Mouse (Mus musculus) 3134 (cell line): Measurements from ENCODE around the gene Itga9.

Experiments used
- DNase-seq: peaks from one replicate; pipeline ENCODE4 v3.0.0-alpha.2; 2011; ENCODE audit warnings: low spot score; ENCODE audit not compliant: insufficient read length; ENCODE audit errors: extremely low read depth

The Itga9 gene

DNA sequence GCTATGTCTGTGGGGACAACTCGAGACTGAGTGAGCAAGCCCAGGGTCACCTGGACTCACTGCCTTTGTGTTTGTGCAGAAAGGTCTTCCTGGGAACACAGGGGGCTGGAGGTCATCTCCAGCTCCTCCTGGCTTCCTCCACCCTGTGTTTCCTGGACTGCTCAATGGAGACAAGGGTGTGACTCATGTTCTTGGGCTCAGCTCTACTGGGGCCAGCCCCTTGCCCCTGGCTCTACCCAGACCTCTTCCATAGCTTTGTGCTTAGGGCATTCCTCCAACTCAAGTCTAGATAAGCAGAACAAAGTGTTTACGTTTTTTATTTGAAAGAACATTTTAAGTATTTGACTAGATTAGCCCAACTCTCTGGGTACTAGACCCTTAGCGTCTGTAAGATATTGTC lies 41.0 kb downstream of the Itga9 start:
- DNase-seq, result no peak

DNA sequence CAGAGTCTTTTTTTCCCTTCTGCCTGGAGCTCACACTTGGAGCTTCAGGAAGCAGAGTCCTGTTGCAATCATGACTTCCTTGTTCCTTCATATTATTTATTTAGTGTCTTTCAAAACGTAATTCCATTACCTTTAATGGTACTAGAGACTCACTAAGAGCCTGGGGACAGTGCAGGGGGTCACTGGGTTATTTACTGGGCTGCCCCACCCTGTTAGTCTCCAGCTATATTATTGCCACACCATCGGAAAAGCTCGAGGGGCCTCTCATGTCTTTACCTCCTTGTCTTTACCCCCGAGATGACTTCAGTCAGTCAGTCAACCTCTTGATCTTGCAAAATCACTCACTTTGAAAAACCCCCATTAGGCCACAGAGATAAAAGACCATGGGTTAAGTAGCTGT lies 44.5 kb downstream of the Itga9 start:
- no peak for DNase-seq

DNA sequence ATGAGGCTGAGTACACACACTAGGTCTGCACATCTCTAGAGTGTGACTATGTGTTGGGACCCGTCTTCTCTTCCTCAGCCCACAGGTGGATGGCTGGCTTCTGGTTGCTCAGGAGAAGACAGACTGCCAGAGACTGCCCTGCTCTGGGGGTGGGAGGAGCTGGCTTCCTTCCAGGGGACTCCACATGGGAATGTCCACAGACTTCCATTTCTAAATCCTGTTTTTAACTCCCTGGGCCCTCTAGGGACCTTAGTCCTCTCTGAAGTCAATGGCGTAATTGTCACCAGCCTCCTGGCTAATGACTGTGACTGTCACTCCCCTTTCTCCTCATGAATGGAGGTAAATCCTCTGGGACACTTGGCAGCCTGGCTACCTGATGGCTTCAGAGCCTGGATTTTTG lies 45.4 kb downstream of the Itga9 start:
- no peak for DNase-seq

DNA sequence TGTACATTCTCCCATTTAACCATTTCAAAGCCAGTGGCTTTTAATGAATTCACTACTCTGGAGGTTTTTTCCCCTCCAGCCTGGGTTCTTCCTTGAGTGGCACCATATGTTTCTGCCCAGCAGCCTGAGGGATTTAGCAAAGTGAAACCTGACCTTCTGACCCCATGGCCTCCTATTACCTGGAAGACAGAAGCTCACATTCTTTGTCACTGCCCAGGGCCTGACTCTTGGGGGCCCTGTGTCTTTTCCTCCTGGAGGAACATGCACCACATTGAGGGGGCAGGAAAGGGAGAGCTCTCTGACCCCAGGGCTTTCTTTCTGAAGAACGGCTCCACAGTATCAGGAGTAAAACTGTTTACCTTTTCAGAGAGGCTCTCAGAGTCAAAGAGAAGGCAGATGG lies 46.9 kb downstream of the Itga9 start:
- no peak for DNase-seq

DNA sequence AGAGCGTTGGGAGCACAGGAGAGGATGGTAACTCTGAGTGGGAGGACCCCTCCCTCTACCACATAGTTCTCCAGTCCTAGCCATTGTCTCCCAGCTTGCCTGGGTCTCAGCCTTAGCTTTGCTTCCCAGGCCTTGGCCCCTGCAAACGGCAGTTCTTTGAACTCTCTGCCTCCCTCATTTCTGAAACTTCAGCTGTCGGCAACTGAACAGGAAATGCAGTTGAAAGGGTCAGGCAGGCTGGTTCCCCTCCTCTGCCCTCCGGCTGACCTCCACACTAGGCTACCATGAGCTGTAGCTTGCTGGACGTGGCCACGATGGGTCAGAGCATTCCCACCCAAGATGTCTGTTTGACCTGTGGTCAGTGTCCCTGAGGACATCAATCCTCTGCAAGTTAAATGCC lies 48.5 kb downstream of the Itga9 start:
- no peak for DNase-seq

DNA sequence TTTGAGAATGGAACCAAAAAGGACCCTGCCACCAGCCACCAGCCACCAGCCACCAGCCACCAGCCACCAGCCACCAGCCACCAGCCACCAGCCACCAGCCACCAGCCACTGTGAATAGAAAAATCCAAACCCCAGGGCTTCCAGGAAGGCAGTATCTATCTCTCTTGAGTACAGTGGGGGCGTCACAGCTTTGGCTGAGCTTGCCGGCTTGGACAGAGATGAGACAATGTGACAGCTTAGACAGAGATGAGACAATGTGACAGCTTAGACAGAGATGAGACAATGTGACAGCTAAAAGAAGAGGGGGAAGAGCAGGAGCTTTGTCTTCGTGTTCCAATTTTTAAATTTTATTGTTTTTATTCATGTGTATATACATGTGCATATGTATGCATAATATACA lies 49.2 kb downstream of the Itga9 start:
- DNase-seq, result no peak

DNA sequence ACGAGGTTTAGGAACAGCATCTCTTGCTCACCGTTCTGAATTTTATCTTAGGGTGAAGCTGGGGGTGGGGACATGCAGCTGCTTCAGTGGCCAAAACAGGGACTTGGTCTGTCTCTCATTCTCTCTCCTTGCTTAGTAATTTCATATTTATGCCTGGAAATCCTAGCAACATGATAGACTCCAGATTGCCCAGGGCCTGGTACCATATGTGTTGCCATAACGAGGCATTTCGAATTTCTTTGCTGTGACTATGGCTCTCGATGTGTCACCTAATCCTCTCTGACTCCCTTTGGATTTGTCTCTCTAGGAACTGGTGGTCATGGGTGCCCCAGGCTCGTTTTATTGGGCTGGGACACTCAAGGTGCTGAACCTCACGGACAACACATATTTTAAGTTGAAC lies 51.7 kb downstream of the Itga9 start:
- DNase-seq, result no peak

DNA sequence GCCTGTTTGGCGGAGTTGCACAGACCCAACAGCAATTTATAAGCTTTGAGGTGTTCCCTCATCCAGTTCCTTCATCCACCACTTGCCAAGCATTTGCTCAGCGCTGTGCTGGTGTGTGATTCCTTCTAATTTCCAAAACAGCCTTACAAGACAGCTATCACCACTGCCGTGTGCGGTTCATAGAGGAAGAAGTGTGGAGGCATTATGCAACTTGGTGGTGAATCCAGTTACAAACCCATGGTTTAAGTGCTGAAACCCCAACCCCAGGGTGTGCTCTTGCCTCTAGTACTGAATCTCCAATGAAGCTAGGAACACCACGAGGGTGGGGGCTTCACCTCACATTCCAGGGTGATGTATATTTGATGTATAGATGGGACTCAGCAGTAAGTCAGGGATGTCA lies 53.3 kb downstream of the Itga9 start:
- DNase-seq, result no peak

DNA sequence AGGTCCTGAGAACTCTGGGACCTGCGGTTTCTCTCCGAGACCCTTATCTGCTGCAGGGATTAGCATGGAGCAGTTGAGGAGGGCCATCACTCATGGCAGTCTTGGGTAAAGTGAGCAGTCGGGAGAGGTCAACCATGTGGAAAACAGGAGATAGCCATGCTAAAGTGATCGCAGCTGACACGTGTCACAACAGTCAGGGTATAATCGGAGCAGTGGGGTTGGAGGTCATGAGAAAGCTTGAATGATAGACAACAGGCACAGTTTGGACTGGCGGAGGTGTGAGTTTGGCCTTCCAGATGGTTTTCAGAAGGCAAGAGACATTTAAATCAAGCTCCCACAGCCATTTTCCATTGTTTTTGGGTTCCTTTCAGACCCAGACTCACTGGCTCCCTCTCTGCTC lies 53.8 kb downstream of the Itga9 start:
- DNase-seq, result no peak

DNA sequence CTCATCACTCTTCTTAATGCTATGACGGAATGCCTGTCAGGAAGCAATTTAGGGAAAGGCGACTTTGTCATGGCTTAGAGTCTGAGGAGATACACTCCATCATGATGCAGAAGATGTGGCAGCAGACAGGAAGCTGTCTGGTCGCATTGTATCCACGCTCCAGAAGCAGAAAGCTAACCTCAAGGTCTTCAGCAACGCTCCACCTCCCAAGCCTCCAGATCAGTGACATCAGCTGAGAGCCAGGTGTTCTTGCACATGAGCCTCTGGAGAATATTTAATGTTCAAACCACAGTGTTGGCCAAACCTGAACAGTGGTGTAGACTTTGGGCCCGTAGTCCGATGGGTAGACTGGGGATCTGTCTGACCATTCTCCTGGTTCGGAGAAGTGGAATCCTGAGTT lies 55.5 kb downstream of the Itga9 start:
- no peak for DNase-seq

DNA sequence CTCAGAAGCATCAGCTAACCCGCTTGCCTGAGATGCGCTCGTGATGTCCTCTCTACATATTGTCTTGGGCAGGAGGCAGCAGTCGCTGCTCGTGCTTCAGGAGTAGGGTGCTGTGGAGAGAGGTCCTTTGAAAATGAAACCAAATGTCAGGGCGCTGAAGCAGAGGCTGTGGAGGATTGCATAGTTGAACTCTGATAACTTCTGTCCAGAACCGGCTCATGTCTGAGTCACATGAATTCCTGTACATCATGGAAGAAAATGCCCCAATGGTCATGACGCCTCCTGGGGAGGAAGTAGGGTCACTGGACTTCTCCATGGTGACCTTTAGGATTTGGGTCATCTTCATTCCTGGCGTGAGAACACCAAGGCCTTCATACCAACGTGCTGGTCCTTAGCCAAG lies 56.0 kb downstream of the Itga9 start:
- no peak for DNase-seq

DNA sequence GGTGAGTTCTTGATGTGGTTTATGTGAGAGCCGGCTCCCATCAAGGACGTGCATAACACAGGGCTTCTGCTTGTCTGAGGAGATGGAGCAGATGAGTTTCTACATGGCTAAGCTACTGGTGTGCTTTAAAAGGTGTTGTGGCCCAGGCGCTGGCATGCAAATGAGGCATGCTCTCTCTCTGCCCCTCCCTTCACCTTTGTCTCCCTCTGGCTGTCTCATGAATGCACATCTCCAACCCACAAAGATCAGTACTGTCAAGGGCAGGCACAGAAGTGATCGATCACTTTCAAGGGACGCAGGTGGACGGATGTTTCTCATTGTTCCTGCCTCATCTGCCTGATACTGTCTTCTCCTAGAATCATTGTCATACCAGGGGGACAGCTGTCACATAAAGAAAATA lies 57.4 kb downstream of the Itga9 start:
- DNase-seq, result no peak

DNA sequence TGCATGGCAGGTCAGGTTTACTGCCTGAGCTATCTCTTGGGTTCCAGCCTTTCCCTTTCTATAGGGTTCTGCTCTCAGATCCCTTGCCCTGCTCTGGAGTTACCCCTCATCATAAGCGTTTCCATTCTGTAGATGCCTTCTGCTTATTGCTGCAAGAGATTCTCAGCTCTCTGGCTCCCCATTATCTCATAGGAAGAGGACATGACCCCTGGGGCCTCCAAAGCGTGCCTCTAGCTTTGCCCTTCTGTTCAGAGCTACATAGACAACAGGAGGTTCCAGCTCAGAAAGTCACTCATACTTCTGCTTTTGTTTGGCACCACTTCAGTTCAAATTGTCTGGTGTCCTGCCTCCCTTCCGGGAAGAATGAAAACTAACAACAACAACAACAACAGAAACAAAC lies 59.6 kb downstream of the Itga9 start:
- no peak for DNase-seq

DNA sequence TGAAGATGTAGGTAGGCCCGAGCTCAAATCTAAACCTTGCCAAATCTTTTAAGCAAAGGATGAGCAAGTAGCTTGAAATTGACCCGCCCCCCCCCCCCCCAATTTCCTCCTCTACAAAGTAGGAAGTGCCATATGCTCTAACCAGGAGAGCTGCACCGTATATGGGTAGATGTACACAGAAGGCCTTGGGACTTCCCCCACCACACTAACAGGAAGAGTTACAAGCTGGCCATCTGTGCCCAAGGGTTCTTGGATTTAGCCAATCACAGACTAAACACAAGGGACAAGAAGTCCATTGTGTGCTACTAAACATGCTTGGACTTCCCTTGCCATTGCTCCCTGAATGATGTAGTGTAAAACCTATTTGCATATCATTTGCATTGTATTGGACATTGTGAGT lies 63.2 kb downstream of the Itga9 start:
- no peak for DNase-seq

DNA sequence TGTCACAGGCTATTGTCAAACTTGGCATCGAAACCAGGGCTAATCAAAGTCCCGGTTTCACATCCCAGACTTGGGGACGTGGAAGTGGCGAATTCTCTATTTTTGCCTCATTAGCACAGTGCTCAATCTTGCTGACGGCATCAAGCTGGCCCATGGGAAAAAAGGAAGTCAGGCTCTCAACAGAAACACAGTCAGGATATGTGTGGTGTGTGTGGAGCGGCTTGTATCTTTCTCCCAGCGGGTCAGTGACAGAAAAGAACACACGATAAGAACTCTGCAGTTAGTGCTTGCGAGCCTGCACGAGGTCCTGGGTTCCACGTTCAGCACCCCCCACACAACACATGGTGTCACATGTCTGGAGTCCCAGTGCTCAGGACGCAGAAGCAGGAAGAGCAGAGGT lies 67.8 kb downstream of the Itga9 start:
- DNase-seq, result no peak

DNA sequence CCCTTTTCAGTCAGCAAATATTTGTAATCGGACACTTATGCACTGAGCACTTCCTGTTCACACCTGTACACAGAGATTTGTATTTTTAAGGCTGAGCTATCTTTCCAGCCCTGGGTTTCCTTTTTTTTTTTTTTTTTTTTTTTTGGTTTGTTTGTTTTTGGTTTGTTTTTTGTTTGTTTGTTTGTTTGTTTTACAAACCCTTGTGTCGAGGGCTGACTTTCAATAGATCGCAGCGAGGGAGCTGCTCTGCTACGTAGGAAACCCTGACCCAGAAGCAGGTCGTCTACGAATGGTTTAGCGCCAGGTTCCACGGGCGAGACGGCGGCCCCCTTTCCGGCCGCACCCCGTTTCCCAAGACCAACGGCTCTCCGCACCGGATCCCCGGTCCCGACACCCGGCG lies 68.3 kb downstream of the Itga9 start:
- DNase-seq, result peak; percentile 39

DNA sequence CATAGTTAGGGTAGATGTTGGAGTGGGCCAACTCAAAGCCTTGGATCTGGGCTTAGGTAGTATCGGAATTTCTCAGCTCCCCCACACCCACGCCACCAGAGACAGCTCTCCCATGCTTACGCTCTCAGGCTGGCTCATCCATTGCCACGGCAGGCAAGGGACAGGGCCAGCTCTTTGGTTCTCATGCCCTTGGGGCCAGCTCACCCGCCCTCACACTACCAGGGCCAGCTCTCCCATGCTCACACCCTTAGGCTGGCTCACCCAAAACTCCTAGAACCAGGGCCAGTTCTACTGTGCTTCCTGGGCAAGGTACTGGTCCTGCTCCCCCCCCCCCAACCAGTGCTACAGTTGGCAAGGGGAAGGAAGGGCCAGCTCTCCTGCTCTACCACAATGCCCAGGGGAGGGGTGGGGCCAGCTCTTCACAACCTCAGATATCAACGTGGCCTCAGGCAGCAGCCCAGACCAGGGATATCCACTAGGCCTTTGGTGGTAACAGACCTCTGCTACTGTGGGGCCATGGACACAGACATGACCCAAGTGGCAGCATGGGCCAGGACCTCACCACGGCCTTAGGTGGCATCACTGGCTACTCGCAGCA lies 69.2 kb downstream of the Itga9 start:
- DNase-seq, result no peak

DNA sequence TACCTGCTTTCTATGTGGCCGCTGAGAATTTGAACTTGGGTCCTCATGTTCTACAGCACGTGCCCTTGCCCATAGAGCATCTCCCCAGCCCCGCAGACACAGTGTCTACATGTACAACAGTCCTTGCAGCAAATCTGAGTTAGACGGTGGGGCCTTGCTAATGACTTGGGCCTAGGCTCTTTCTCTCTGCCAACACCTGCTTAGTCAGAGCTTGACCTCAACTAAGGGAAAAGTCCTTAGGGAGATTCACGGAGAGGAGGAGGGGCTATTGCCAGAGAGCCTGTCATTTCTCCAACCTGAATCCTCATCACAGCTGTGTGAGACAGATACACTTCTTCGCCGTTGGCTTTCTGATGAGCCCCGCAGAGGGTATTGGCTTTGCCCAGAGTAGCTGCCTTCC lies 70.2 kb downstream of the Itga9 start:
- no peak for DNase-seq

DNA sequence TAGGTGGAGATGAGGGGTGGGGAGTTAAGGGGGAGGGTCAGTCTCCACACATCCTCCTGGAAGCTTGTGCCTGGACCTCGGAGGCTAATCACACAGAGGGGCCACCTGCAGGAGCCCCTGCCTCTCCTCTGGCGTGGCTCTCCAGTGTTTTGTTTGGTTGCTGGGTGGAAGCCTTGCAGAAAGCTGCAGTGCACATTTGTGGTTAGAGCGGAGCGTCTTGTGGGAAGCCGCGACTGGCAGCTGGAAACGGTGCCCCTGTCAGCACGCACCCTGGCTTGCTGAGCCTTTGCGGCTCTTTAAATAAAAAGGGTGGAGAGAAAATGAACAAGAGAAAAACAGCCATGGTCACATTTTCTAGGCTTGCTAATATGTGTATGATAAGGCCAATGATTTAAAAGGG lies 70.9 kb downstream of the Itga9 start:
- DNase-seq, result no peak

DNA sequence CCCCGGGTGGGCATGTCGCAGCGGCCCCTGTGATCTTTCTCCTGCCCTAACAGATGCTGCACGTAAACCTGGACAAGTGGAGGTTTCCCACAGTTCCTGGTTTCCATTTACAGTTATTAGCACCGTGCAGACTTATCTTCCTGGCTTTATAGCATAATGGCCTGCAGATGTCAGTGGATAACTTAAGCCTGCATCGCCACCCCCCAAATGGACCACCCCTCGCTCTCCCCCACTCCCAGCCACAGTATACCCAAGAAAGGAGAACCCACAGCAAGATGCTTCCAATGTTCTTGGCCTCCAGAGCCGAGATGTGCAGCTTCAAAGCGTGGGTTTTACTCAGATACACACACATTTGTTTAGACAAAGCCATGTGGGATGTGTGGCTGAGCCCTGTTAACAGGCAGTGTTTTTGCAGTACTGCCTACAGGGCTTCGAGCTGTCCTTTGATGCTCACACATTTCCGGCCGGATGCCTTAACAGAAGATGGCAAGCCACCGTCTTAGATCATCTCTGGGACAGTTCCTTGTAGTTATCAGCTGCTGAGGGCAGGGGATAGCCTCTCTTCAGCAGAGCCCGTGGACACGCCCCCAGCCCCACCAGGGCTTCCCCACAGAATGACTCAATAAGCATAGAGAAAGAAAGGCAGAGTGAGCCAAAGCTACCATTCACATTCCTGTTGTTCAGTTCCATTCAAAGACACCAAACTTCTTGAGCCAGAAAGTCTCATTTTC lies 71.7 kb downstream of the Itga9 start:
- no peak for DNase-seq

DNA sequence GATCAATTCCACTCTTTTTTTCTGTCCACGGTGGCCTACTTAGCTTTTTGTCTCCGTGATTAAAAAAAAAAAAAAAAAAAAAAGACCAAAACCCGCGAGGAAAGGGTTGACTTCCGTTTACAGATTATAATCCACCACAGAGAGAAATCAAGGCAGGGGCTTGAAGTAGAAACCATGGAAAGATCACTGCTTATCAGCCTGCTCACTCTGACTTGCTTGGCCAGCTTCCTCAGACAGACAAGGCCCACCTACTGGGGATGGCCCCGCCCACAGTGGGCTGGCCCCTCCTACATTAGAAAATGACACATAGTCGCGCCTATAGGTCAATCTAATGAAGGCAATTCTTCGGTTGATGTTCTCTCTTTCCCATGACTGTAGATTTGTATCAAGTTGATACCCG lies 72.3 kb downstream of the Itga9 start:
- no peak for DNase-seq

DNA sequence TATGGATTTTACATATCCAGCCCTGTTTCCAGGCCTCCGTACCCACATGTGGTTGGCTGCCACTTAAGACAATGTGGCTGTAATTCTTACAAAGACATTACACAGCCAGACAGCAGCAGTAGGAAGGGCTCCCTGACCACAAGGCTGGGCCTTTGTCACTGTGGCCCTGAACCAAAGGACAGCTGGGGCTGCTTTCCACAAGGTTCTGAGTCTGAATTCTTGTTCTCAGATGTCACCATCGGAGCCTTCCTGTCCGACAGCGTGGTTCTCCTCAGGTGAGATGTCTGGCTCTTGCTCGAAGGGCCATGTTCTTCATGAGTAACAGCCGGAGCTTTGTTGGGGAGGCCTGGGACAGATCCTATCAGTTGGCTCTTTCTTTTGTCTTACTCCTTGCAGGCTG lies 75.0 kb downstream of the Itga9 start:
- no peak for DNase-seq

DNA sequence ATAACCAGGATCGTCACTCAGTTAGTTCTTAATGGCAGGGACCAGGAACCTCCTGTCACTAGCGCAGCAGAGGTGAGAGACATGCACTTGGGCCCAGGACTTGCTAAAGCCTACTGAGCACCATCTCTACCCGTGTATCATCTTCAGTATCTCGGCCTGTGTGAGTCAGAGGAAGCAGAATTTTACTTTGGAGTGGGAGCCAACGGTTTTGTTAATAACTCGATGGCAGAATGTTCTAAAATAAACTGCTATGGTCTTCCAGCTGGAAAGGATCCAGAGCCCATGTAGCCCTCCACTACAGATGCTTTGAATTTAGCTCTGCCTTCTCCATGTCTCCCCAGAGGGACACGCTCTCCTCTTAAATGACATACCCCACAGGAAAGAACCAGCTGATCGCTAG lies 75.7 kb downstream of the Itga9 start:
- no peak for DNase-seq
